Mouse (Mus musculus) midbrain, postnatal 0 days (tissue): ENCODE results near the gene Rimkla. TPM values are rescaled to one million over a fixed set of nuclear protein-coding genes. Genes with fewer than 3 reads are reported as not detected.

ENCODE experiments used
- ATAC-seq: fragments of 200-750 bp; cut with Nextera tagmentation; 2 replicates; pipeline ENCODE4 v1.8.0; 2017; ENCODE audit warnings: moderate number of reproducible peaks, mild to moderate bottlenecking, moderate TSS enrichment, moderate library complexity; ENCODE audit not compliant: low FRiP score
- DNase-seq: peaks from one replicate; pipeline ENCODE4 v3.0.0-alpha.2; 2015; ENCODE audit warnings: low spot score
- H3K27ac ChIP-seq: fragments of 300-500 bp; sonication (generic); 2 replicates; pipeline ENCODE4 v1.5.1; 2014; ENCODE audit warnings: low read depth, mild to moderate bottlenecking, low read length, mixed read lengths
- H3K27me3 ChIP-seq: fragments of 300-500 bp; sonication (generic); 2 replicates; pipeline ENCODE4 v1.6.1; 2014; ENCODE audit warnings: low read length, control low read depth, mixed read lengths; ENCODE audit not compliant: insufficient read depth
- H3K36me3 ChIP-seq: fragments of 300-500 bp; sonication (generic); 2 replicates; pipeline ENCODE4 v1.6.1; 2014; ENCODE audit warnings: low read length, control low read depth, mixed read lengths; ENCODE audit not compliant: insufficient read depth
- H3K4me1 ChIP-seq: fragments of 300-500 bp; sonication (generic); 2 replicates; pipeline ENCODE4 v1.6.1; 2014; ENCODE audit warnings: mild to moderate bottlenecking, control low read depth, antibody characterized with exemption, low read length, mixed read lengths; ENCODE audit not compliant: insufficient read depth
- H3K4me2 ChIP-seq: fragments of 300-500 bp; sonication (generic); 2 replicates; pipeline ENCODE4 v1.6.1; 2014; ENCODE audit warnings: low read depth, mild to moderate bottlenecking, low read length, mixed read lengths; ENCODE audit not compliant: poor library complexity, severe bottlenecking
- H3K4me3 ChIP-seq: fragments of 300-500 bp; sonication (generic); 2 replicates; pipeline ENCODE4 v1.5.1; 2014; ENCODE audit warnings: low read depth, mild to moderate bottlenecking, low read length, moderate library complexity
- H3K9ac ChIP-seq: fragments of 300-500 bp; sonication (generic); replicated peaks from 2 replicates; pipeline ENCODE4 v1.6.1; 2014; ENCODE audit warnings: mild to moderate bottlenecking, low read length, moderate library complexity, mixed read lengths; ENCODE audit not compliant: poor library complexity, severe bottlenecking
- H3K9me3 ChIP-seq: fragments of 300-500 bp; sonication (generic); 2 replicates; pipeline ENCODE4 v1.6.1; 2016; ENCODE audit warnings: low read length, control low read depth
- CTCF ChIP-seq: IDR thresholded peaks from 2 replicates; pipeline ENCODE4 v1.5.1; 2016; ENCODE audit warnings: antibody characterized with exemption, mild to moderate bottlenecking
- WGBS: fragments of 180-500 bp; shearing (Covaris S2); extraction: QIAGEN DNeasy Blood & Tissue Kit; methylation state at CpG from one replicate; pipeline ENCODE4 v1.1.7; 2014; 5-methylcytosine and 5-hydroxymethylcytosine counted together
- polyA plus RNA-seq: library from polyadenylated mRNA; unstranded; fragments of >200 nt; fragmentation: Nextera tagmentation; extraction: Ambion mirVana; gene quantifications from 2 replicates; pipeline ENCODE4 v1.2.1, GENCODE M21; 2015
- total RNA-seq: library from RNA; depleted of rRNA; stranded (reverse); fragments of >200 nt; gene quantifications from 2 replicates; pipeline ENCODE4 v1.2.3, GENCODE M21; 2014

Gene Rimkla
- total and polyA plus RNA-seq, 2 experiments from 2014 or later = 25.8 to 45.3 TPM

DNA sequence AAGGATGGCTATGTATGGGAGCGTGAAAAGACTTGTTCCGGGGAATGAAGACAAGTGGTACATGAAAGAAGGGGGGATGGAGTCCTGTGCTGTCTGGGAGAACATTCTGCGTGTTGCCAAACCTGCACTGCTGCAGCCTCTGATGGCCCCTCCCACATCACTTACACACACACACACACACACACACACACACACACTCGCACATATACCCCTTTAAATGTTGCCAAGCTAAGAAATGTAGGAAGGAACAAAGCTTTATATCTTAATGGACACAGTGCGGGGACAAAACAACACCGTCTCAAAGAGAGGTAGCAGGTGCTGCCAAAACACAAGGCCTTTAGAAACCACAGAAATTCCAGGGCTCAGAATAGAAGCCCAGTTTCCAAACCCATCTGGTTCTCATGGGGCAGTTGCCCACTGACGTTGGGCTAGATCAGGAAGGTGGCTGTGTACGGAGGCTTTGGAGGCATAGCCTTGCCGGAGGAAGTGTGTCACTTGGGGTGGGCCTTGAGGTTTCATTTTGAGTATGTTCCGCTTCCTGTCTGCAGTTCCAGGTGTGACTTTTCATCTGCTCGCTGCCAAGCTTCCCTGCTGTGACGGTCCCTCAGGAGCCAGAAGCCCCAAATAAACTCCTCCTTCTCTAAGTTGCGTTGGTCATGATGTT, 28.5 kb downstream of the Rimkla start:
- ATAC-seq = peak; percentile 24; the same call in 1 of the 2 replicates
- no peak for DNase-seq
- H3K9me3 ChIP-seq = no peaks in the 10 kb centered on the region
- H3K36me3 ChIP-seq = peaks cover 8% of the 10 kb centered on the region; the same call in 1 of the 2 replicates
- 68% methylated on average over 13 of the region's 13 CpGs for WGBS
- peaks cover 7% of the 10 kb centered on the region; the same call in 1 of the 2 replicates for H3K4me1 ChIP-seq
- H3K4me3 ChIP-seq = no peak overlapping the region
- H3K27ac ChIP-seq = peak overlapping the region; percentile 52
- H3K9ac ChIP-seq = no peak overlapping the region
- no peak overlapping the region for H3K4me2 ChIP-seq
- TF ChIP-seq CTCF = no peak
- no peaks in the 10 kb centered on the region for H3K27me3 ChIP-seq

DNA sequence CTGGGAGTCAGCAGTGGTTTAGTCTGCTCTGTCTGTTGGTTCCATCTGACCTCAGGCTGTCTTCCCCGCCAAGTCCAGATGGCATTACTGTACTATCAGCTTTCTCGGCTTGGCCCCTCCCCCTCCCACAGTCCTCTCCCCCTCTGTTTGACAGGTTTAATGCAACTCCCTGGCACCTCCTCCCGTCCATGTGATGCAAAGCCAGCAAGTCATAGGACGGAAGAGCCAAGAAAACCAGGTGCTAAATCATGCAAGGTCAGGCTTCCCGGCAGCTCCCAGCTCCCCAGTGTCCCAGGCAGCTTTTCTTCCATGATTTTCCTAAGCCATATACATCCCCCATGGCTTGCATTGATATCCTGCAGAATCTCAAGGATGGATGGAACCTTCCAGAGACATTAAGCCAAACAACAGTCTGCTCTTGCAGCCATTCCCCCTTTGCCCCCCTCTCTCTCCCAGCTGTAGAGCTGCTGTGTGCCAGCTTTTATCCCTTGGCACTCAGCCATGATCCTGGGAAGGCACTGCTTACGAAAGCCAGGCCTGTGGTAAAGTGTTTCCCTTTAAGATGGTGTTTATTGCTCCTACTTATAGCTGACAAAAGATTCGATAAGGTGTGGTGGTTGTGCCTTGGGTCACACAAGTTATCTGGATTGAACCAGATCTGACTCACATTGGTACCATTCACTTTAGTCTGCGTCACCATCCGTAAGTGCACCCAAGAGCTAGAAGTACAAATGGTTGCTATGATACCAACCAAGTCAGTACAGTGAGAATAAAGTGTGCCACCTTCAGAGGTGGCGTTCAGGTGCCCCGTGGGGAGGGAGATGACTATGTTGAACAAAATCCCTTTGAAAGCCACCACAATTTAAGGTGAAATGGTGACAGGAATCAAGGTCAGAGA, 29.3 kb downstream of the Rimkla start:
- Histone ChIP-seq H3K4me1 (peaks cover 7% of the 10 kb centered on the region; the same call in 1 of the 2 replicates), H3K27ac (peak overlapping the region; percentile 52), H3K27me3 (no peaks in the 10 kb centered on the region), H3K9ac (peak overlapping the region; percentile 9; the same call in 1 of the 2 replicates), H3K4me3 (no peak overlapping the region), H3K4me2 (no peak overlapping the region), H3K9me3 (no peaks in the 10 kb centered on the region), H3K36me3 (peaks cover 8% of the 10 kb centered on the region; the same call in 1 of the 2 replicates)
- peak; percentile 31; the same call in 1 of the 2 replicates for TF ChIP-seq CTCF
- DNase-seq (peak; percentile 93), ATAC-seq (peak; percentile 70)
- WGBS = 27% methylated on average over 11 of the region's 11 CpGs

DNA sequence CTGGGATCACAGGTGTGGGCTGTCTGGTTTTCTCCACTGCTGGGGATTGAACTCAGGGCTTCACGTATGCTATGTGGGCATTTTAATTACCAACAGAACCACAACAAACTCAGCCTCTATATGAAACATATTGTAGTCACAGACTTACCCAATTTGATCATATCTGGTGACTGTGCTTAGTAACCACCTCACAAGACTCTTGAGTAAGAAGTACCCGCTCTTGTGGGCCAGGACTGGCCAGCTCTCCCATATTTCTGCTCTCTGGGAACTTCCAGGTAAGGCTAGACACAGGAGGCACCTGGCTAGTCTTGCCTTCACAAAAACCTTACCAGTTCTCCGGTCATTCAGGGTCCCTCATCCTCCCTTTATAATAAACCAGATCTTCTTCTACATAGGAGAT, 30.0 kb downstream of the Rimkla start:
- TF ChIP-seq CTCF = no peak
- no peak overlapping the region for H3K4me2 ChIP-seq
- no peak for DNase-seq
- no peaks in the 10 kb centered on the region for H3K9me3 ChIP-seq
- peak overlapping the region; percentile 52; the same call in 1 of the 2 replicates for H3K27ac ChIP-seq
- no peaks in the 10 kb centered on the region for H3K27me3 ChIP-seq
- no peak overlapping the region for H3K4me3 ChIP-seq
- WGBS = 90% methylated on average over 3 of the region's 3 CpGs
- H3K4me1 ChIP-seq = peaks cover 7% of the 10 kb centered on the region; the same call in 1 of the 2 replicates
- peaks cover 4% of the 10 kb centered on the region; the same call in 1 of the 2 replicates for H3K36me3 ChIP-seq
- peak overlapping the region; percentile 9; the same call in 1 of the 2 replicates for H3K9ac ChIP-seq
- ATAC-seq = no peak

DNA sequence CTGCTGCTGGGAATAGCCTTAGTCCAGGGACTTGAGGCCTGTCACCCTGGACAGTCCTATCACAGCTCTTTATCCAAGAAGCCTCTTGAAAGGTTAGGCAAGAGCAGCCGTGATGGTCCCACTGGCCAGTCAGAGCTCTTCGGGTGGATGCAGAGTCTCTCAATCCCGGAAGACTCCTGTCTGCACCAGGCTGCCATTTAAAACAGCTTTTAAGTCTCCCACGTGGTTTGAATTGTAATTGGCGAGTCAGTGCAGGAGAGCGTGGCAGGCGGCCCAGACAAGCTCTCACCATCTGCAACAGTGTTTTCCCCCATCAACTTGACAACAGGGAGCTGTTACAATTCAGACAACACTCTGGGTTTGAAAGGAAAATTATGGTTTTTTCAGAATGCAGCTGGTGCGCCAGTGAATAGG, 31.7 kb downstream of the Rimkla start:
- Histone ChIP-seq H3K4me3 (no peak overlapping the region), H3K9me3 (no peaks in the 10 kb centered on the region), H3K36me3 (no peaks in the 10 kb centered on the region), H3K4me1 (peaks cover 7% of the 10 kb centered on the region; the same call in 1 of the 2 replicates), H3K27ac (peak overlapping the region; percentile 19), H3K9ac (no peak overlapping the region), H3K27me3 (no peaks in the 10 kb centered on the region), H3K4me2 (no peak overlapping the region)
- 6% methylated on average over 8 of the region's 8 CpGs for WGBS
- no peak for TF ChIP-seq CTCF
- peak; percentile 90 for DNase-seq
- ATAC-seq = peak; percentile 62

DNA sequence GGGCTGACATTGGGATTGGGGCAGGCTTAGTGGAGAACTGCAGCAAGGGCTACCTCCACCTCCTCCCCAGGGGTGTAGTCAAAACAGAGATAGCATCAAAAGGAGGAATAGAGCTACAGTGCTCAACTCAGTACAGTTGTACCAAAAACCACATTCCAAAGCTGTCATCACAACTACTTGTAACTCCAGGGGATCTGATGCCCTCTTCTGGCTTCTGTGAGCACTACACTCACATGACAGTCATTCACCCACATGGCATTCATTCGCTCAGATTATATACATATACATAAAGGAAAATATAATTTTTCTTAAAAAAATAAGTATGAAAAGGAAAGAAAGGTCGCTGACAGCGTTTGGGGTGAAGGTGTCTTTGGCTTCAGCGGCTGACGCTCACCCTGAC, 32.1 kb downstream of the Rimkla start:
- peak; percentile 73 for TF ChIP-seq CTCF
- peak overlapping the region; percentile 19; the same call in 1 of the 2 replicates for H3K27ac ChIP-seq
- 64% methylated on average over 5 of the region's 5 CpGs for WGBS
- ATAC-seq (no peak), DNase-seq (peak; percentile 70)
- peaks cover 7% of the 10 kb centered on the region; the same call in 1 of the 2 replicates for H3K4me1 ChIP-seq
- H3K4me2 ChIP-seq = no peak overlapping the region
- H3K27me3 ChIP-seq = no peaks in the 10 kb centered on the region
- no peaks in the 10 kb centered on the region for H3K36me3 ChIP-seq
- no peak overlapping the region for H3K9ac ChIP-seq
- no peak overlapping the region for H3K4me3 ChIP-seq
- H3K9me3 ChIP-seq = no peaks in the 10 kb centered on the region
